Mouse (Mus musculus): ENCODE data around the gene Gm49358.

- TF ChIP-seq CTCF (IDR thresholded peaks at IDR 0.05; ENCODE audit: borderline replicate concordance, insufficient read depth, low read length) (no peak), POLR2A (IDR thresholded peaks at IDR 0.05; ENCODE audit: low read depth, low read length) (no peak)
Observed at GRCm38 (mm10) chr10:86788193-86788592, 24.4 kb downstream of the Gm49358 start.
